Mouse (Mus musculus) lung, postnatal 0 days (tissue): ENCODE measurements around the gene P3h1.

Experiments used
- CTCF ChIP-seq: IDR thresholded peaks from 2 replicates; pipeline ENCODE4 v1.5.1; 2016; ENCODE audit warnings: antibody characterized with exemption, mild to moderate bottlenecking
- EP300 ChIP-seq: IDR thresholded peaks from 2 replicates; pipeline ENCODE4 v1.6.1; 2016; ENCODE audit warnings: antibody characterized with exemption, mild to moderate bottlenecking, control low read depth

DNA sequence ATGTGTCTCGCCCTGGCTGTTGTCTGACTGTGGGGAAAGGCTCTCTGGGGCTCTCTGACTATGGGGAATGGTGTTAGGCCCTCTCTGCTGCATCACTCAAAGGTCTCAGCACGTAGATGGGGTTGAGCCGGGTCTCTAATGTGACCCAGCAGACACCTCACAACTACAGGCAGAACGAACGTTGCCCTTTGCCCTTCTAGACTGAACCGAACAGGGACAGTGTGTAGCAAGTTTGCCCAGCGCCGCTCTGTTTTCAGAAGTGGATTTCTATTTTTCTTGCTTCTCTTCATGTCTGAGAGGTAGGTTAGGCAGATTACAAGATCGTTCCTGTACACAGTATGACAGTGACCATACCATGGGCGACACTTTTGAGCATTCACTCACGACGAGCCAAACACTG is 9.9 kb downstream of the P3h1 start:
- TF ChIP-seq CTCF (no peak), EP300 (no peak)
